Mouse (Mus musculus): ENCODE results near the gene Vmn2r79.
"Not testable (repeated sequence)": the region's sequence is repeated elsewhere in the genome, so short reads cannot be mapped to it uniquely, and the experiment has no call there.

The Vmn2r79 gene

GRCm38 (mm10) chr7:86995815-86996214 is at the start of gene Vmn2r79:
Gene Vmn2r79 (plus strand): TSS chr7:86996115.
- not testable (repeated sequence) for DNase-seq

GRCm38 (mm10) chr7:86994700-86995099 is 1.2 kb upstream of the Vmn2r79 start:
- DNase-seq, result no peak

GRCm38 (mm10) chr7:87026486-87026885 is 30.6 kb downstream of the Vmn2r79 start:
- DNase-seq, result not testable (repeated sequence)

- no peak for DNase-seq
Measured at GRCm38 (mm10) chr7:87063576-87063975, 67.7 kb downstream of the Vmn2r79 start.

All from kidney, adult 18-20 months (tissue).